Mouse (Mus musculus): ENCODE measurements around the gene Olfr1152.

- TF ChIP-seq POLR2A (IDR thresholded peaks at IDR 0.05; ENCODE audit: low read depth, low read length) = no peak
- no peak for TF ChIP-seq CTCF (IDR thresholded peaks at IDR 0.05; ENCODE audit: extremely low read depth, insufficient read length, insufficient replicate concordance, low read depth, low read length)
These were observed 10.7 kb upstream of the Olfr1152 start, which contains the start of gene Olfr1151 for GRCm38 (mm10) chr2:87855562-87855961.

All from small intestine, adult 2 months (tissue).